Mouse (Mus musculus) hindbrain, postnatal 0 days (tissue): ENCODE measurements around the gene Man2a1. TPM values are rescaled to one million over a fixed set of nuclear protein-coding genes. Genes with fewer than 3 reads are reported as not detected.
A peak's percentile ranks its signal among the peaks of the same experiment; 100 is the strongest.

Source experiments
- ATAC-seq: fragments of 200-750 bp; cut with Nextera tagmentation; 2 replicates; pipeline ENCODE4 v1.8.0; 2017; ENCODE audit warnings: mild to moderate bottlenecking, moderate TSS enrichment, moderate library complexity
- DNase-seq: peaks from one replicate; pipeline ENCODE4 v3.0.0-alpha.2; 2015; ENCODE audit warnings: low spot score
- H3K27ac ChIP-seq: fragments of 300-500 bp; sonication (generic); 2 replicates; pipeline ENCODE4 v1.5.1; 2014; ENCODE audit warnings: mild to moderate bottlenecking
- H3K27me3 ChIP-seq: fragments of 300-500 bp; sonication (generic); 2 replicates; pipeline ENCODE4 v1.6.1; 2014; ENCODE audit warnings: low read length, mixed read lengths; ENCODE audit not compliant: insufficient read depth
- H3K36me3 ChIP-seq: fragments of 300-500 bp; sonication (generic); 2 replicates; pipeline ENCODE4 v1.6.1; 2014; ENCODE audit warnings: low read length, mixed read lengths; ENCODE audit not compliant: insufficient read depth
- H3K4me1 ChIP-seq: fragments of 300-500 bp; sonication (generic); 2 replicates; pipeline ENCODE4 v1.6.1; 2014; ENCODE audit warnings: antibody characterized with exemption, low read length, mixed read lengths; ENCODE audit not compliant: insufficient read depth
- H3K4me2 ChIP-seq: fragments of 300-500 bp; sonication (generic); 2 replicates; pipeline ENCODE4 v1.6.1; 2014; ENCODE audit warnings: low read depth, mild to moderate bottlenecking, low read length, moderate library complexity, mixed read lengths
- H3K4me3 ChIP-seq: fragments of 300-500 bp; sonication (generic); 2 replicates; pipeline ENCODE4 v1.5.1; 2014; ENCODE audit warnings: low read length
- H3K9ac ChIP-seq: fragments of 300-500 bp; sonication (generic); replicated peaks from 2 replicates; pipeline ENCODE4 v1.6.1; 2014; ENCODE audit warnings: mild to moderate bottlenecking, low read length, moderate library complexity, mixed read lengths
- H3K9me3 ChIP-seq: fragments of 300-500 bp; sonication (generic); 2 replicates; pipeline ENCODE4 v1.6.1; 2016; ENCODE audit warnings: low read length, mixed read lengths
- CTCF ChIP-seq: IDR thresholded peaks from 2 replicates; pipeline ENCODE4 v1.5.1; 2016; ENCODE audit warnings: antibody characterized with exemption, control low read depth, low read depth
- WGBS: fragments of 180-500 bp; shearing (Covaris S2); extraction: QIAGEN DNeasy Blood & Tissue Kit; methylation state at CpG from one replicate; pipeline ENCODE4 v1.1.7; 2014; 5-methylcytosine and 5-hydroxymethylcytosine counted together
- polyA plus RNA-seq: library from polyadenylated mRNA; unstranded; fragments of >200 nt; fragmentation: Nextera tagmentation; extraction: Ambion mirVana; gene quantifications from 2 replicates; pipeline ENCODE4 v1.2.1, GENCODE M21; 2015
- total RNA-seq: library from RNA; depleted of rRNA; stranded (reverse); fragments of >200 nt; gene quantifications from 2 replicates; pipeline ENCODE4 v1.2.3, GENCODE M21; 2014; rRNA removed

The Man2a1 gene
- total and polyA plus RNA-seq, 2 experiments from 2014 or later = 3.3 to 15.8 TPM

DNA sequence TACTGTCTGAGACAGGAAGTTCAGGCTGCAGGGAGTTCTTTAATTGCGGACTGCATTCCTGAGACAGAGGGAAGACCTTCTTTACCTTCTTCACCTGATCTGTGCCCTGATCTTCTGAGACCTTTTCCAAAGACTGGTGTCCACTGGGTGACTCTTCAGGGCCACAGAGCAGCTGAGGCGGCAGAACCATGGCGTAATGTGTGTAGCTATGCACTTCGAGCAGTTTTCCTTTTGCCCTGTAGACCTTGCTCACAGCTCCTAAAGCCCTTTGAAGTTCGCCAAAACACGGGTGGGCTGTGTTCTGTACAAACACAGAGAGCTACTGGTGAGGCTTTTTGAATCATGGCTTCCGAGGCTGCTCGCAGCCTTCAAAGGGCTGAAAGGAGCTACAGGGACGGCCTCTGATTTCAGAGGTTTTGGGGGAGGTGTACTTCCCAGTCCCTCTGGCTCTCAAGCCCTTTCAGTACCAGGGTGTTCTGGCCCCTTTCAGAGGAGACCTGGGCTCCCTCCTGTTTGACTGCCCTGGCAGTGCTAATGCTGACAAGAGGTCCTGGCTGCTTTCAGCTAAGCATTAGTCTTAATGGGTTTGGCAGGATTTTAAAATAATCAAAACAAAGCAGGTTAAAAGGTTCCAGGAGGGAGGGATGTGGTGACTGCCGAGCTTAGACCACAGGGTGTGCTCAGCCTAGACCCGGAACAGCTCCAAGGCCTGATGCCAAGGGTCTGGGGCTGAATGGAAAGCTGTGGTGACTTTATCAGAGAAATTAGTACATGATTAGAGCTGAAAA, 201.8 kb downstream of the Man2a1 start:
- Histone ChIP-seq H3K36me3 (no peaks in the 10 kb centered on the region), H3K9me3 (no peaks in the 10 kb centered on the region), H3K4me3 (no peak overlapping the region), H3K27me3 (no peaks in the 10 kb centered on the region), H3K9ac (no peak overlapping the region), H3K4me2 (no peak overlapping the region), H3K4me1 (no peaks in the 10 kb centered on the region), H3K27ac (no peak overlapping the region)
- DNase-seq = peak; percentile 2
- WGBS = 56% methylated on average over 11 of the region's 11 CpGs
- no peak for ATAC-seq
- TF ChIP-seq CTCF = no peak

DNA sequence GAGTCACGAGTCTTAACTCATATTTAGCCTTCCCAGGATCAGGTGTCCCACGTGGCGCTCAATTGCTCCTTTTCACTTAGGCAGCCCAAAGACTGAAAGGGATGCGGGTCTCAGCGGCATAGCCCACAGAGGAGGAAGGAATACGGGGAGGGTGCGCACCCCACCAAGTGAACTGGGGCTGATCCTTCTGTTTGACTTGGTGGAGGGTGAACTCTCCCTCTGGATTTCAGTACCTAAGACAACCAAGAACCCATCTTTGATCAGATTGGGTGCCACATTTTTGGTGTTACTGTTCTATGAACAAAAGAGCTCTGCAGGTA, 202.4 kb downstream of the Man2a1 start:
- Histone ChIP-seq H3K9ac (no peak overlapping the region), H3K27ac (no peak overlapping the region)
- ATAC-seq = no peak

More for the DNA sequence above, 202.4 kb downstream of the Man2a1 start:
- Histone ChIP-seq H3K36me3 (no peaks in the 10 kb centered on the region), H3K4me2 (no peak overlapping the region), H3K4me1 (no peaks in the 10 kb centered on the region), H3K27me3 (no peaks in the 10 kb centered on the region), H3K4me3 (no peak overlapping the region), H3K9me3 (no peaks in the 10 kb centered on the region)
- no peak for TF ChIP-seq CTCF
- 64% methylated on average over 7 of the region's 7 CpGs for WGBS
- no peak for DNase-seq

Other genes with a start within 250 kb of the Man2a1 start
- gene 4930583I09Rik, start 235.3 kb downstream of the Man2a1 start, total RNA-seq = not detected in 2 replicates
- gene 4930583I09Rik, start 235.3 kb downstream of the Man2a1 start, polyA plus RNA-seq = not detected in 2 replicates